Mouse (Mus musculus) liver, adult 2 months (tissue): Measurements from ENCODE around the gene Mkrn1.

ENCODE experiments used
- CTCF ChIP-seq: fragments of 200-500 bp; IDR thresholded peaks from 2 replicates; pipeline ENCODE4 v1.5.1; 2011; ENCODE audit warnings: low read depth, low read length, control low read depth
- POLR2A ChIP-seq: fragments of 200-500 bp; IDR thresholded peaks from 2 replicates; pipeline ENCODE4 v1.6.1; 2011; ENCODE audit warnings: low read length, control low read depth; ENCODE audit not compliant: insufficient read depth; ENCODE audit errors: extremely low read depth

DNA sequence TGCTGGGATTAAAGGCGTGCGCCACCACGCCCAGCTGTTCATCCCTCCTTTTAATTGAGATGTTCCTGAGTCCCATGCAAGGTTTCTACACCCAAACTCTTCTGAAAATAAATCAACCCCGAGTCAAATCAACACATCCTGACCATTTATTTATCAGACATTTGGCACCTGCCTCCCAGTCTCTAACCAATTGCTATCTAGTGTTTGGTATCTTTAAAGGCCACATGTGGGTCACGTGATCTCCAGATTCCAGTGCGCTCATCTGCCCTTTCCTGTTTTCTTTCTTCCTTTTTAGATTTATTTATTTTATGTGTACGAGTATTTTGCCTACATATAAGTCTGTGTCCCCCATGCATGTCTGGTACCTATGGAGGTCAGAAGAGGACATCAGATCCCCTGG is 3.4 kb upstream of the Mkrn1 start:
- no peak for TF ChIP-seq CTCF
- TF ChIP-seq POLR2A = no peak
